Mouse (Mus musculus) intestine, embryonic 16.5 days (tissue): ENCODE data around the gene Itgal. TPM values are rescaled to one million over a fixed set of nuclear protein-coding genes. Genes with fewer than 3 reads are reported as not detected.
A peak's percentile ranks its signal among the peaks of the same experiment; 100 is the strongest.

Experiments
- ATAC-seq: fragments of 200-750 bp; cut with Nextera tagmentation; 2 replicates; pipeline ENCODE4 v1.8.0; 2017; ENCODE audit warnings: moderate TSS enrichment, moderate library complexity
- H3K27ac ChIP-seq: fragments of 300-500 bp; sonication (generic); 2 replicates; pipeline ENCODE4 v1.5.1; 2014; ENCODE audit warnings: mild to moderate bottlenecking, low read length
- H3K27me3 ChIP-seq: fragments of 300-500 bp; sonication (generic); replicated peaks from 2 replicates; pipeline ENCODE4 v1.6.1; 2014; ENCODE audit warnings: low read length, control low read depth, mixed read lengths; ENCODE audit not compliant: control insufficient read depth, insufficient read depth
- H3K36me3 ChIP-seq: fragments of 300-500 bp; sonication (generic); 2 replicates; pipeline ENCODE4 v1.6.1; 2014; ENCODE audit warnings: low read length, control low read depth; ENCODE audit not compliant: control insufficient read depth, insufficient read depth
- H3K4me1 ChIP-seq: fragments of 300-500 bp; sonication (generic); 2 replicates; pipeline ENCODE4 v1.6.1; 2014; ENCODE audit warnings: low read length, control low read depth, mixed read lengths; ENCODE audit not compliant: control insufficient read depth, insufficient read depth
- H3K4me2 ChIP-seq: fragments of 300-500 bp; sonication (generic); 2 replicates; pipeline ENCODE4 v1.6.1; 2014; ENCODE audit warnings: low read depth, low read length, control low read depth
- H3K4me3 ChIP-seq: fragments of 300-500 bp; sonication (generic); 2 replicates; pipeline ENCODE4 v1.5.1; 2014; ENCODE audit warnings: mild to moderate bottlenecking, low read length
- H3K9ac ChIP-seq: fragments of 300-500 bp; sonication (generic); 2 replicates; pipeline ENCODE4 v1.6.1; 2014; ENCODE audit warnings: low read depth, low read length
- H3K9me3 ChIP-seq: fragments of 300-500 bp; sonication (generic); 2 replicates; pipeline ENCODE4 v1.6.1; 2016; ENCODE audit warnings: low read length, control low read depth; ENCODE audit not compliant: control insufficient read depth
- WGBS: fragments of 180-500 bp; shearing (Covaris S2); extraction: QIAGEN DNeasy Blood & Tissue Kit; methylation state at CpG from one replicate; pipeline ENCODE4 v1.1.7; 2014; 5-methylcytosine and 5-hydroxymethylcytosine counted together
- polyA plus RNA-seq: library from polyadenylated mRNA; unstranded; fragments of >200 nt; fragmentation: Nextera tagmentation; extraction: Ambion mirVana; gene quantifications from 2 replicates; pipeline ENCODE4 v1.2.1, GENCODE M21; 2015

Itgal gene
- polyA plus RNA-seq, 1 experiment from 2014 or later, result 2.4 TPM

DNA sequence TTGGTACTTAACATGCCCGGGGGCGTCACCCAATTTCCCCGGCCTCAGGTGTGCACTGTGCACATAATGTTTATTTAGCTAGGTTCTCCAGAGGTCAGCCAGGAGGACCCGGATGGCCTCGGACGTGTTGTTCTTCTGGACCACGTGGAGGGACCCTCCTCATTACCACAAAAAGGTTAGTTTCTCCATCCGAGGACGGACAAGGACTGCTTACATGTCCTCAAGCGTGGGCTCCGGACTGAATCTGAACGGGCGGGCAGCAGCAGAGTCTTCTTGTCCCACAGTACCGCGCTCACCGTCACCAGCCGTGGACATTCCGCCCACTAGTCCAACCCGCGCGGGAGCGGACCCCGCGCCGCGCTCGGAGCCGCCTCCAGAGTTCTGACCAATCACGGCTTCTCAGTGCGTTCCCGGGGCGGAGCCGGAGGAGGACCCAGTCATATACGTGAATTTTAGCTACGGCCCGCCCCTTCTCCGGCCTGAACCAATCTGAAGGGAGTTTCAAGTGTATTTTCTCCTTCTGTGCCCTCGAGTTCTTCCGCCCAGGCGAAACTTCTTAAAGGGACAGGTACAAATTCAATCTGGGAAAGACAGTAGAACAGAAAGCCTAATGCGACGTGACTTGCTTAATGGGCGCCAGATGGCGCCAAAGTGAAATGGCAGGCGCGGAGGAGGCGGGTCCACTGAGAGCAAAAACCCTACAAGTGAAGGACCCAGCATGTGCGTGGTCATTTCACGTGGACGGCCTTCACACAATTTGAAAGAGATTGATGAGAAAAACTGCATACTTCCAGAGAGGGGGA, 35.5 kb upstream of the Itgal start, which contains the start of gene Dctpp1:
Dctpp1 (minus strand) TSS at position 401 of the 803 bp plus-strand sequence.
- peak within 1 kb of the TSS; percentile 53 for H3K4me2 ChIP-seq
- H3K36me3 ChIP-seq, result 0 out of 2 replicates have a peak, but pooled peaks cover 2% of the 10 kb centered on the region
- H3K27me3 ChIP-seq, result no peaks in the 10 kb centered on the region
- H3K9me3 ChIP-seq, result no peaks in the 10 kb centered on the region
- under 1% methylated on average over 50 of the region's 50 CpGs for WGBS
- peak within 1 kb of the TSS; percentile 63 for H3K4me3 ChIP-seq
- H3K9ac ChIP-seq, result peak within 1 kb of the TSS; percentile 70
- H3K27ac ChIP-seq, result no peak within 1 kb of the TSS
- ATAC-seq, result peak; percentile 99
- H3K4me1 ChIP-seq, result peaks cover 8% of the 10 kb centered on the region; the same call in 1 of the 2 replicates

DNA sequence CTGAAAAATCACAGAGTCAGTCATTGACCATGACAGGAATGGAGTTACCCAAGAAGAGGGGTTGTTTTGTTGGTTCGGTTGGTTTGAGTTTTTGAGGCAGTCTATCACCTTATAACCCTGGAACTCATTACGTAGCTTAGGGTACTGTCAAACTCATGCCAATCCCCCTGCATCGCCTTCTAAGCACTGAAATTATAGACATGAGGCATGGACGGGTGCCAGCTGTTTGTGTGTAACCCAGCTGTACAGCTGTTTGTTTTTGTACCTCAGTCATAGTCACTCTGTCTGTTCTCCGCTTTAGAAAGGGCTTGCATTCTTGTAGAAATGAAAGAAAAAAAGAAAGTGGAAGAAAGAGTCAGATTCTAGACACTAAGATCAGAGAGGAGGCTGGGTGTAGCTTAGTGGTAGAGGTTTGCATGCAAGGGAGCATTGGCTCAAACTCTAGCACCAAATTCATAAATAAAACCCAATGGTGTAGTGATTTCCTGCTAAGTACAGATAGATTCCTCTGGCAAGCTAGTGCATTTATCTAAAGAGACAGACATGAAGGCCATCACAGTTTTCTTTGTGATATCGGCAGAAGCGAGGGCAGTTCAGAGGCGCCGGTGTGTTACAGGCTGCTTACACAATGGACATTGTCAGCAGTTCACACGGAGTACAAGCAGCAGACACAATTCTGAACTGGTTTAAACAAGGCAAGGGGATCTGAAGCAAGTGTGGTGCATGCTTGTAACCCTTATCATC, 33.7 kb upstream of the Itgal start:
- Histone ChIP-seq H3K36me3 (no peaks in the 10 kb centered on the region), H3K4me1 (peaks cover 8% of the 10 kb centered on the region; the same call in 1 of the 2 replicates), H3K4me3 (no peak overlapping the region), H3K27me3 (no peaks in the 10 kb centered on the region), H3K9ac (no peak overlapping the region), H3K4me2 (no peak overlapping the region), H3K9me3 (no peaks in the 10 kb centered on the region), H3K27ac (no peak overlapping the region)
- no peak for ATAC-seq
- 79% methylated on average over 10 of the region's 10 CpGs for WGBS

DNA sequence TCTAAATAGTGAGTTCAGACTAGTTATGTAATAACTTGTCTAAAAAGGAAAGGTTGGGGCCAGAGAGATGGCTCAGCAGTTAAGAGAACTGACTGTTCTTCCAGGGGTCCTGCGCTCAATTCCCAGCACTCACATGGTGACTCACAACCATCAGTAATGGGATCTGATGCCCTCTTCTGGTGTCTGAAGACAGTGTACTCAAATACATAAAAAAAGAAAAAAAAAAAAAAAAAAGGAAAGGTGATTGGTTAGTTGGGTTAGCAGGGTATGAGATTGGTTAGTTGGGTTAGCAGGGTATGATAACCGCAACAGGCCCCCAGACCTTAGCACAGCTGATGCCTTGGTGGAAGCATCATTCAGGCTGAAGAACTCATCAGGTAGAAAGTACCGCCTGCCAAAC, 32.5 kb upstream of the Itgal start:
- H3K9me3 ChIP-seq, result peaks cover 3% of the 10 kb centered on the region; the same call in 1 of the 2 replicates
- no peak overlapping the region for H3K27ac ChIP-seq
- peaks cover 8% of the 10 kb centered on the region; the same call in 1 of the 2 replicates for H3K4me1 ChIP-seq
- H3K27me3 ChIP-seq, result no peaks in the 10 kb centered on the region
- H3K36me3 ChIP-seq, result peaks cover 3% of the 10 kb centered on the region; the same call in 1 of the 2 replicates
- H3K4me3 ChIP-seq, result no peak overlapping the region
- WGBS, result 94% methylated on average over 3 of the region's 3 CpGs
- no peak for ATAC-seq
- no peak overlapping the region for H3K9ac ChIP-seq
- no peak overlapping the region for H3K4me2 ChIP-seq

DNA sequence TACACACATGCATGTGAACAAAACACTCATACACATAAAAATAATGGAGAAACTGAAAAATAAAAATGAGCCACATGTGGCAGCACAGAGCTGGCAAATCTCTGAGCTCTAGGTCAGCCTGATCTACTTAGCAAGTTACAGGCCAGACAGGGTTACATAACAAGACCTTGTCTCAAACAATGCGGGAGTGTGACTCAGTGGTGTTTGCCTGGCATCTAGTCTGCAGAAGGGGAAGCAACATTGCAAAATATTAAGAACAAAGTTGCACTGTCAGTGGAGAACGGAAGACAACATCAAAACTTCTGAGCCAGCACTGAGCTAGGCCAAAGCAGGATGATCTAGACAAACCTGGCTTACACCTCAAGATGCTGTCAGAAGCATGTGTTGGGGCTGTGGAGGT, 25.8 kb upstream of the Itgal start:
- Histone ChIP-seq H3K4me2 (no peak overlapping the region), H3K9me3 (peaks cover 10% of the 10 kb centered on the region)

DNA sequence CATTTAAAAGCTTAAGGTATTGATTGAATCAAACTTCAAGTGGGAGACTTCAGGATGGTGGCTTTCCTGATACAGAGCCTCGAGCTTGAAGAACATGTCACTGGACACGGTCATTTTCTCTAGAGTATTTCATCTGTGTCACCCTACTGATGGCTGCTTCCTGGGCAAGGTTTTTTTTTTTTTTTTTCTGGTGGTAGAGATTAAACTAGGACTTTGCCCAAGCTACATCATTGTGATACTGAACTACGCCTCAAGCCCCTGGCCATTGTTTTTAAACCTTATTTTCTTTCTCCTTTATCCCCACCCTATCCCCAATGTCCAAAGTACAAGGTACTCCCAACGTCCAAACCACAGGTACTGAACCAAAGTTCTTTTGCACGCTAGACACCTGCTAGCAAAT, 25.4 kb upstream of the Itgal start:
- Histone ChIP-seq H3K9ac (no peak overlapping the region), H3K9me3 (peaks cover 10% of the 10 kb centered on the region), H3K4me2 (0 out of 2 replicates have a peak overlapping the region, but pooled peaks have one; percentile 39), H3K27me3 (no peaks in the 10 kb centered on the region), H3K4me3 (no peak overlapping the region), H3K36me3 (peaks cover 21% of the 10 kb centered on the region), H3K27ac (peak overlapping the region; percentile 60), H3K4me1 (peaks cover 15% of the 10 kb centered on the region; the same call in 1 of the 2 replicates)
- WGBS, result 65% methylated on average over 5 of the region's 5 CpGs
- peak; percentile 30 for ATAC-seq

More for the DNA sequence above, 25.8 kb upstream of the Itgal start:
- peak overlapping the region; percentile 44; the same call in 1 of the 2 replicates for H3K27ac ChIP-seq
- no peak overlapping the region for H3K9ac ChIP-seq
- no peak overlapping the region for H3K4me3 ChIP-seq
- H3K36me3 ChIP-seq, result peaks cover 21% of the 10 kb centered on the region
- H3K4me1 ChIP-seq, result peaks cover 15% of the 10 kb centered on the region; the same call in 1 of the 2 replicates
- ATAC-seq, result no peak
- WGBS, result 79% methylated on average over 2 of the region's 2 CpGs
- H3K27me3 ChIP-seq, result no peaks in the 10 kb centered on the region

DNA sequence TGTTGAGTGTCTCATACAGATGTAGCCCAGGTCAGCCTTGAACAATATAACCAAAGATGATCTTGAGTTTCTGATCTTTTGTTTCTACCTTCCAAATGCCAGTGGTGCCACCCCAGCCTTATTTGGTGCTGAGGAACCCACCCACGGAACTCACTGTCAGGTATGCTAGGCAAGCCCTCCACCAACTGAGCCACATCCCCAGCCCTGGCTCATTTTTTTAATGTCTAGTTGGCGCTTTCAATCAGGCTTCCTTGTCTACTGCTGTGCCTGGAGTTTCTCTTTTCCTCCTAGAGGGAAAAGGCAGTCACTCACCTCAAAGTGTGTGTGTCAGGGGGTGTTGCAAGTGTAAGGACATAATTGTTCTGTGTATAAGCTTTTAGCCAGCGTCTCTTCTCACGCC, 25.0 kb upstream of the Itgal start:
- Histone ChIP-seq H3K4me1 (peaks cover 15% of the 10 kb centered on the region; the same call in 1 of the 2 replicates), H3K9me3 (peaks cover 10% of the 10 kb centered on the region), H3K4me3 (peak overlapping the region; percentile 27), H3K27me3 (no peaks in the 10 kb centered on the region), H3K27ac (peak overlapping the region; percentile 60), H3K4me2 (peak overlapping the region; percentile 39), H3K36me3 (peaks cover 21% of the 10 kb centered on the region), H3K9ac (0 out of 2 replicates have a peak overlapping the region, but pooled peaks have one; percentile 12)
- 95% methylated on average over 4 of the region's 4 CpGs for WGBS
- ATAC-seq, result no peak

DNA sequence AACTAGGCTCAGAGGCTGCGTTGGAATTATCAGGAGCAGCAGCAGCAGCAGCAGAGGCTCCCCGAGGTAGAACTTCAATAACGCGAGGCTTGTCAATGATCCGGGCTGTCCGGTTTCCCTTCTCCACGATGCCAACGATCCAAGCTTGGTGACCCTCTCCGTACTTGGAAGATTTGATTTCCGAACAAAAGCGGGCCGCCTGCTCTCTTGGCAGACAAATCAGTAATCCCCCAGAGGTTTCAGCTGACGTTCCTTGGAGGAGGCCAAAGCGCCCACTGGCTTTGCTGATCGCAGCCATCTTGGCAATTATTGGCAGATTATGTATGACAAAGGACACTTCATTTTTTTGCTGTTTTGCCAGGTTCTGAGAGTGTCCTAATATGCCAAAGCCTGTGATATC, 23.5 kb upstream of the Itgal start:
- no peaks in the 10 kb centered on the region for H3K27me3 ChIP-seq
- peak overlapping the region; percentile 10; the same call in 1 of the 2 replicates for H3K27ac ChIP-seq
- H3K9ac ChIP-seq, result peak overlapping the region; percentile 99
- H3K4me1 ChIP-seq, result peaks cover 23% of the 10 kb centered on the region
- H3K36me3 ChIP-seq, result peaks cover 21% of the 10 kb centered on the region
- ATAC-seq, result no peak
- peak overlapping the region; percentile 81 for H3K4me2 ChIP-seq
- H3K4me3 ChIP-seq, result peak overlapping the region; percentile 64
- H3K9me3 ChIP-seq, result peaks cover 10% of the 10 kb centered on the region
- WGBS, result 96% methylated on average over 15 of the region's 15 CpGs

DNA sequence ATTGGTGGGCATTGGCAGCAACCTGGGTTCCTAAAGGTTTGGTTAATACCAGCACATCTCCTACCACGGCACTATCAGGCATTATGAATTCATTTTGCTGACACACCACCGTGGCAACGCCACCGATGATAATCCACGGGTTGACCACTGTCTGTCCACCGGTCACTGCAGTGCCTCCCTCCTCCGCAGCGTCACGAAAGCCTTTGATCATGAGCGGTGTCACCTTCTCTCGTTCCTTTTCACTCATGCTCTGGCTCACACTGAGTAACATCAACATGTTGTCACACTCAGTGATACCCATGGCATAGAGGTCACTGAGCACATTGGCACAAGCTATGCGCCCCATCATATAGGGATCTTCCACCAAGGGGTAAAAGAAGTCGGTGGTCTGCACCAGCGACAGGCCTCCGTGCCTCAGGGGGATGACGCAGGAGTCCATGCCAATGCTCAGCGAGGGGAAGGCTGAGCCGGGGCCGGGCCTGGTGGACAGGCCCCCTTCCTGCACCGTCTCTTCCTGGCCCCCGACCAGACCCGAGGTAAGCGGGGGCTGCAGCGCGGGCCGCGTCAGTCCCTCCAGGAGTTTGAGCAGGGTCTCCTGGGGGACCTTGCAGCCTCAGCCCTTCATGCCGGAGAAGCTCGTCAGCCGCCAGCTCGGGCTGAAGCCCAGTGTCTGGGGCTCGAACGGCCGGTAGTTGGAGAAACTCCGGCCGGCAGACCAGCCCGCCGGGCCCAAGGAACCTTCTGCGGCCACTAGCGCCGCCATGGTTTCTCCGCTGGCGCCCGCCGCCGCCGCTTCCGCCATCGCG, 22.7 kb upstream of the Itgal start:
- no peaks in the 10 kb centered on the region for H3K27me3 ChIP-seq
- peak overlapping the region; percentile 64 for H3K4me3 ChIP-seq
- peak; percentile 40 for ATAC-seq
- 14% methylated on average over 50 of the region's 50 CpGs for WGBS
- peaks cover 20% of the 10 kb centered on the region for H3K36me3 ChIP-seq
- peaks cover 29% of the 10 kb centered on the region for H3K4me1 ChIP-seq
- H3K4me2 ChIP-seq, result peak overlapping the region; percentile 81
- H3K9ac ChIP-seq, result peak overlapping the region; percentile 99
- H3K9me3 ChIP-seq, result peaks cover 9% of the 10 kb centered on the region
- peak overlapping the region; percentile 94 for H3K27ac ChIP-seq
